Mouse (Mus musculus) G1E (cell line): ENCODE data around the gene Fkbp11. TPM values are rescaled to one million over a fixed set of nuclear protein-coding genes. Genes with fewer than 3 reads are reported as not detected.

Source experiments
- ATAC-seq: 2 replicates; pipeline ENCODE4 v1.8.0; 2016; ENCODE audit warnings: mild to moderate bottlenecking; ENCODE audit not compliant: insufficient number of reproducible peaks, poor library complexity, low FRiP score, severe bottlenecking; ENCODE audit errors: extremely low read depth
- DNase-seq: peaks from one replicate; pipeline ENCODE4 v3.0.0; 2012; ENCODE audit warnings: low spot score
- H3K27me3 ChIP-seq: 2 replicates; pipeline ENCODE4 v1.6.1; 2012; ENCODE audit warnings: mild to moderate bottlenecking, low read length, inconsistent platforms; ENCODE audit not compliant: insufficient read depth
- H3K36me3 ChIP-seq: replicated peaks from 2 replicates; pipeline ENCODE3; 2012; ENCODE audit warnings: mild to moderate bottlenecking, inconsistent platforms
- H3K4me1 ChIP-seq: 2 replicates; pipeline ENCODE4 v1.6.1; 2012; ENCODE audit warnings: low read depth, low read length, inconsistent platforms, mixed read lengths; ENCODE audit not compliant: insufficient read depth
- H3K4me3 ChIP-seq: 2 replicates; pipeline ENCODE4 v1.5.1; 2012; ENCODE audit warnings: low read depth, mild to moderate bottlenecking, inconsistent platforms, low read length, moderate library complexity, mixed read lengths
- H3K9me3 ChIP-seq: replicated peaks from 2 replicates; pipeline ENCODE4 v1.6.1; 2012; ENCODE audit warnings: inconsistent platforms
- CTCF ChIP-seq: IDR thresholded peaks from 2 replicates; pipeline ENCODE4 v1.5.1; 2012; ENCODE audit warnings: low read depth, low read length, inconsistent platforms, mixed read lengths
- GATA1 ChIP-seq: IDR thresholded peaks from 2 replicates; pipeline ENCODE4 v1.6.1; 2012; ENCODE audit warnings: borderline replicate concordance, low read length, inconsistent platforms, mixed read lengths
- GATA2 ChIP-seq: IDR thresholded peaks from 2 replicates; pipeline ENCODE4 v1.6.1; 2012; ENCODE audit warnings: low read depth, low read length, inconsistent platforms, borderline replicate concordance
- POLR2AphosphoS5 ChIP-seq: IDR thresholded peaks from 2 replicates; pipeline ENCODE4 v1.6.1; 2012; ENCODE audit warnings: low read depth, low read length, inconsistent platforms; ENCODE audit not compliant: insufficient replicate concordance
- TAL1 ChIP-seq: conservative IDR thresholded peaks from 2 replicates; pipeline ENCODE4 v1.6.1; 2012; ENCODE audit warnings: low read depth, low read length, inconsistent platforms, mixed read lengths
- polyA plus RNA-seq: library from polyadenylated mRNA; stranded (reverse); fragments of >175 nt; gene quantifications from 2 replicates; pipeline ENCODE4 v1.2.3, GENCODE M21; 2012
- total RNA-seq, 2 experiments: library from RNA; stranded (forward) in 1 of 2; stranded (reverse) in 1 of 2; fragments of 200-1000 nt in 1 of 2; fragments of >200 nt in 1 of 2; fragmentation: Nextera tagmentation in 1 of 2; gene quantifications; 2 replicates each; pipeline ENCODE4 v1.2.3; 2014 to 2017

Fkbp11 gene
- total and polyA plus RNA-seq, 3 experiments, result 6.2 to 23.8 (median 14.1) TPM

- TF ChIP-seq GATA1, result no peak
- no peak for TF ChIP-seq GATA2
- TF ChIP-seq TAL1, result peak; percentile 46
- TF ChIP-seq CTCF, result no peak
- peak; percentile 74 for ATAC-seq
These were observed 5.4 kb upstream of the Fkbp11 start for GRCm38 (mm10) chr15:98733370-98733769.

GRCm38 (mm10) chr15:98732006-98732531 is 4.1 kb upstream of the Fkbp11 start:
- no peak for ATAC-seq

More at GRCm38 (mm10) chr15:98733370-98733769, 5.4 kb upstream of the Fkbp11 start:
- Histone ChIP-seq H3K27me3 (no peaks in the 10 kb centered on the region), H3K4me3 (peak overlapping the region; percentile 41; the same call in 1 of the 2 replicates), H3K4me1 (peaks cover 78% of the 10 kb centered on the region), H3K9me3 (no peaks in the 10 kb centered on the region), H3K36me3 (peaks cover 51% of the 10 kb centered on the region)
- peak; percentile 50 for DNase-seq

GRCm38 (mm10) chr15:98730790-98731189 is 2.8 kb upstream of the Fkbp11 start:
- no peak for DNase-seq
- no peak for ATAC-seq
- Histone ChIP-seq H3K4me3 (no peak overlapping the region), H3K4me1 (peaks cover 80% of the 10 kb centered on the region), H3K27me3 (no peaks in the 10 kb centered on the region), H3K36me3 (peaks cover 31% of the 10 kb centered on the region), H3K9me3 (no peaks in the 10 kb centered on the region)
- no peak for TF ChIP-seq GATA1
- no peak for TF ChIP-seq TAL1
- TF ChIP-seq GATA2, result no peak
- no peak for TF ChIP-seq POLR2AphosphoS5
- no peak for TF ChIP-seq CTCF

More at GRCm38 (mm10) chr15:98732006-98732531, 4.1 kb upstream of the Fkbp11 start:
- H3K27me3 ChIP-seq, result no peaks in the 10 kb centered on the region
- H3K9me3 ChIP-seq, result no peaks in the 10 kb centered on the region
- TF ChIP-seq GATA1 (no peak), GATA2 (no peak), CTCF (no peak), TAL1 (no peak), POLR2AphosphoS5 (no peak)
- H3K4me3 ChIP-seq, result peak overlapping the region; percentile 5; the same call in 1 of the 2 replicates
- H3K4me1 ChIP-seq, result peaks cover 80% of the 10 kb centered on the region
- no peak for DNase-seq
- peaks cover 39% of the 10 kb centered on the region for H3K36me3 ChIP-seq

GRCm38 (mm10) chr15:98729791-98730545 is 2.0 kb upstream of the Fkbp11 start:
- no peak for DNase-seq
- H3K4me1 ChIP-seq, result peaks cover 74% of the 10 kb centered on the region
- no peaks in the 10 kb centered on the region for H3K27me3 ChIP-seq
- no peak for ATAC-seq
- no peak for TF ChIP-seq GATA1
- H3K36me3 ChIP-seq, result peaks cover 27% of the 10 kb centered on the region
- no peaks in the 10 kb centered on the region for H3K9me3 ChIP-seq
- H3K4me3 ChIP-seq, result no peak overlapping the region

- Histone ChIP-seq H3K4me1 (peaks cover 64% of the 10 kb centered on the region), H3K9me3 (no peaks in the 10 kb centered on the region), H3K27me3 (no peaks in the 10 kb centered on the region; the same call in 1 of the 2 replicates), H3K4me3 (no peak overlapping the region; the same call in 1 of the 2 replicates), H3K36me3 (peaks cover 30% of the 10 kb centered on the region)
- ATAC-seq, result no peak
- TF ChIP-seq POLR2AphosphoS5, result no peak
- TF ChIP-seq CTCF, result no peak
- TF ChIP-seq GATA1, result no peak
- TF ChIP-seq TAL1, result no peak
- TF ChIP-seq GATA2, result no peak
- no peak for DNase-seq
These were observed 368 bp upstream of the Fkbp11 start for GRCm38 (mm10) chr15:98728366-98728765.

- peak overlapping the region; percentile 76 for H3K4me3 ChIP-seq
- no peak for ATAC-seq
These were observed 1.3 kb downstream of the Fkbp11 start for GRCm38 (mm10) chr15:98726746-98727145.

More at GRCm38 (mm10) chr15:98726746-98727145, 1.3 kb downstream of the Fkbp11 start:
- TF ChIP-seq CTCF, result no peak
- TF ChIP-seq GATA2, result no peak
- no peak for TF ChIP-seq POLR2AphosphoS5
- no peak for TF ChIP-seq GATA1
- TF ChIP-seq TAL1, result no peak
- H3K36me3 ChIP-seq, result peaks cover 25% of the 10 kb centered on the region
- DNase-seq, result no peak
- H3K4me1 ChIP-seq, result peaks cover 52% of the 10 kb centered on the region
- peaks cover 4% of the 10 kb centered on the region; the same call in 1 of the 2 replicates for H3K27me3 ChIP-seq
- no peaks in the 10 kb centered on the region for H3K9me3 ChIP-seq
